Comparison of ENCODE assay signal across 26 mouse cellular contexts in the genomic region with DNA sequence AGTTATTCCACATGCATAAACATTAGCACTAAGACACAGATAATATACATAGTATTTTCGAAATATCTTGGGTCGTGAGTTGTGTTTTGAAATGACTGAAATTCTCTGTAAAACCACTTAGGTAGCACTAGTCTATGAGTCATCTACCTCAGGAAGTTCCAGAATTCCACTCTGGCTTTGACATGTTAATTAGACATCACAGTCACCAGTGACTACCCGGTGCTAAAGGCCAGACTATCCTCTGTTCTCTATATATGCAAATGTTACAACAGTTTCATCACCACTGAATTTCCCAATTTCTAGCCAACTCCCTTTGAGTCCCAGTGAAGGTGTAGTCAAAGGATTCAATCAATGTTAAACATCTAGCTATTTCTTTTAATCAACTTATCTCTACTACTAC.
DNase-seq lines count a peak whose midpoint lies in the region; ATAC-seq and TF ChIP-seq lines count a peak whose summit lies in the region.
"Had no signal": no experiment of that assay in that cellular context is flagged by ENCODE, and none has a peak within 500 bp of the region (broad histone marks: within the 10 kb centered on the region; RNA-seq: fewer than 3 reads in every experiment).

No protein-coding gene starts in this region.

- no peaks in the 10 kb centered on the region for H3K27me3 ChIP-seq in heart, embryonic 11.5 days (ENCODE audit: control insufficient read depth, insufficient read depth, low read length)
- no peaks in the 10 kb centered on the region for H3K27me3 ChIP-seq in Patski
- H3K27me3 ChIP-seq: embryonic facial prominence, embryonic 15.5 days; forebrain, embryonic 15.5 days; heart, embryonic 13.5 days; limb, embryonic 13.5 days; liver, embryonic 15.5 days; midbrain, embryonic 12.5 days had no signal

- H3K9me3 ChIP-seq in heart, embryonic 11.5 days (replicated peaks; ENCODE audit: control insufficient read depth, low read length), result no peaks in the 10 kb centered on the region
- H3K9me3 ChIP-seq: embryonic facial prominence, embryonic 15.5 days; forebrain, embryonic 15.5 days; heart, embryonic 13.5 days; limb, embryonic 13.5 days; liver, embryonic 15.5 days; midbrain, embryonic 12.5 days had no signal

- no peak for ATAC-seq in heart, embryonic 11.5 days (replicated peaks; ENCODE audit: insufficient number of reproducible peaks, low FRiP score, low TSS enrichment)
- ATAC-seq in Patski, result peak; percentile 73
- ATAC-seq: forebrain, embryonic 15.5 days; hindbrain, postnatal 0 days had no signal

- H3K36me3 ChIP-seq in heart, embryonic 11.5 days (ENCODE audit: control insufficient read depth, insufficient read depth, low read length), result no peaks in the 10 kb centered on the region
- H3K36me3 ChIP-seq: embryonic facial prominence, embryonic 15.5 days; forebrain, embryonic 15.5 days; heart, embryonic 13.5 days; limb, embryonic 13.5 days; liver, embryonic 15.5 days; midbrain, embryonic 12.5 days had no signal

- no peak for TF ChIP-seq CTCF in Patski (IDR thresholded peaks at IDR 0.05)

- peak; percentile 7 for DNase-seq in heart, adult 11 months
- peak; percentile 24 for DNase-seq in CD4-positive, CD25-positive, alpha-beta regulatory T cell, adult 2 months (ENCODE audit: low read depth, low spot score)
- DNase-seq in Patski (ENCODE audit: low read depth, low spot score), result no peak
- peak; percentile 35 for DNase-seq in induced T-regulatory cell, adult 2 months (ENCODE audit: low read depth)
- no peak for DNase-seq in spleen, postnatal 10 days (ENCODE audit: low spot score in 2 of 2)
- DNase-seq in thymus, postnatal 14 days, result no peak
- DNase-seq in spleen, postnatal 4 days (ENCODE audit: low spot score in 2 of 2), result no peak
- DNase-seq: adrenal gland, postnatal 36 days; cerebellum, adult 11 months; cerebellum, adult 9-11 months; gastrocnemius, postnatal 36 days; heart, postnatal 14 days; kidney, adult 11 months; kidney, postnatal 4 days; right cerebral cortex, postnatal 25 days; spleen, adult 18-20 months; thymus, postnatal 25 days had no signal

- CTCF ChIA-PET in Patski (lab: Charles Lee), result interaction anchor here (1.5 kb wide), 1 partner anchor 37 kb away, joined by 3 read pairs; no protein-coding TSS in a partner anchor

- POLR2A ChIA-PET in Patski (lab: Charles Lee), result no interaction called here

- WGBS in heart, embryonic 11.5 days (ENCODE audit: insufficient replicate concordance), result 70% methylated on average over 3 of the region's 3 CpGs

- no peak overlapping the region for H3K9ac ChIP-seq in heart, embryonic 11.5 days (ENCODE audit: low read depth, low read length)
- H3K9ac ChIP-seq: embryonic facial prominence, embryonic 15.5 days; forebrain, embryonic 15.5 days; heart, embryonic 13.5 days; limb, embryonic 13.5 days; liver, embryonic 15.5 days; midbrain, embryonic 12.5 days had no signal

- no peak overlapping the region for H3K27ac ChIP-seq in heart, embryonic 11.5 days (ENCODE audit: low read depth, low read length)
- H3K27ac ChIP-seq: embryonic facial prominence, embryonic 15.5 days; forebrain, embryonic 15.5 days; heart, embryonic 13.5 days; hindbrain, postnatal 0 days; limb, embryonic 13.5 days; liver, embryonic 15.5 days; macrophage; midbrain, embryonic 12.5 days had no signal

- H3K4me1 ChIP-seq in heart, embryonic 11.5 days (ENCODE audit: control insufficient read depth, insufficient read depth, low read length), result no peaks in the 10 kb centered on the region
- H3K4me1 ChIP-seq: embryonic facial prominence, embryonic 15.5 days; forebrain, embryonic 15.5 days; heart, embryonic 13.5 days; limb, embryonic 13.5 days; liver, embryonic 15.5 days; midbrain, embryonic 12.5 days had no signal

- no peak overlapping the region for H3K4me3 ChIP-seq in heart, embryonic 11.5 days (ENCODE audit: low read depth, low read length)
- H3K4me3 ChIP-seq: embryonic facial prominence, embryonic 15.5 days; forebrain, embryonic 15.5 days; heart, embryonic 13.5 days; limb, embryonic 13.5 days; liver, embryonic 15.5 days; midbrain, embryonic 12.5 days had no signal

- no peak overlapping the region for H3K4me2 ChIP-seq in heart, embryonic 11.5 days
- H3K4me2 ChIP-seq: embryonic facial prominence, embryonic 15.5 days; forebrain, embryonic 15.5 days; heart, embryonic 13.5 days; limb, embryonic 13.5 days; liver, embryonic 15.5 days; midbrain, embryonic 12.5 days had no signal

- in situ Hi-C loops in Patski (cut with MboI; ENCODE audit: low pct_unique_long_range_greater_than_20kb), result no loop called here

Comparison
In these comparisons a context has a peak if more than half of its experiments do, and no peak if none do; other contexts are left out.
1. DNase-seq: peak in heart, adult 11 months (single experiment), CD4-positive, CD25-positive, alpha-beta regulatory T cell, adult 2 months (single experiment) and induced T-regulatory cell, adult 2 months (single experiment); none in Patski (single experiment), spleen, postnatal 10 days (0 of 2), thymus, postnatal 14 days (single experiment) and spleen, postnatal 4 days (0 of 2).